Mouse (Mus musculus) stomach, postnatal 0 days (tissue): ENCODE measurements around the gene Pdcd7.

Source experiments
- CTCF ChIP-seq: IDR thresholded peaks from 2 replicates; pipeline ENCODE4 v1.5.1; 2016; ENCODE audit warnings: antibody characterized with exemption, low read depth, mild to moderate bottlenecking, moderate library complexity
- EP300 ChIP-seq: optimal IDR thresholded peaks from 2 replicates; pipeline ENCODE3; 2016; ENCODE audit warnings: antibody characterized with exemption

DNA sequence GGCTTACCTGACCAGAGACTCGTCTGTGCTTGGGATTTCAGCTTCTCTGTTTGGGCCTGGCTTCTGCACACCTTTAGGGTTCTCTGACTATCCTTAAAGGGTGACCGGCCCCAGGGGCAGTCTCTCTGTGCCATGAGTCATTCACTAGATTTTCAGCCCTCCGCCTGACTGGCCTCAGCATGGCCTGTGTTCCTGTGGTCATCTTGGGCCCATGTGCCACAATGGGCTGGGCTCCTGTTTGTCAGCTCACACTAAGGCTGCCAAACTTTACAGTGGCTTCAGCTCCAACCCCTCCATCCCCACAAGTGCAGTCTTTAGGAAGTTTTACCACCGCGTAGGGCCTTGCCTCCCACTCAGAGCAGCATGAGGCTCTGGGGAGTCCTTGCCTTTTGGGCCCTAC, 7.3 kb downstream of the Pdcd7 start:
- TF ChIP-seq EP300 (no peak), CTCF (no peak)
